In the genomic region with DNA sequence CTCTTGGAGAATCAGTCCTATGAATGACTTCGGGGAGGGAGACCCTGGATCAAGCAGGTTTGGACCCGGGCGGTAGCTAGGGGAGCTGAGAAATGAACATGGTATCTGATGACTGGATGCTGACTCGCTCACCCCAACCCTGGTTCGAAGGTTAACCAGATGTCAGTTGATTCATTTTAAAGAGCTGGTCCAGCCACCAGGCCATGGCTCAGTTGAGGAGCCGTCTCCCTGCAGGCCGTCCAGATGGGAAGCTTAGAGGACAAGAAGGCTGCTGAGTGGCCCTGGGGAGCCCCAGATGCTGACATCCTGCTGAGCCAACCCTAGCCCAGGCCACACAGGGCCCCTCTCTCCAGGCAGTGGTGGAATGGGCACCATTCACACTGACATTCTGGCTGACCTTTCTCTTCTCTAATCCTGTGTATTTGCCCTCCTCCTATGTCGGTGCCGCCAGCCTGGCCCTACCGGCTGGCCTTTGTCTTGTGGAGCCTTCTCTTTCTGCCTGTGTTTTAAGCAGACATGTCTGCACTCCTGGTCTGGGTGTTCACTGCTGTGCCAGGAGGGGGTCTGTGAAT, we compare ENCODE assay signal across 16 mouse cellular contexts. TPM values are rescaled to one million over a fixed set of nuclear protein-coding genes. Genes with fewer than 3 reads are reported as not detected.
A peak's percentile ranks its signal among the peaks of the same experiment; 100 is the strongest.
DNase-seq lines count a peak whose midpoint lies in the region; ATAC-seq and TF ChIP-seq lines count a peak whose summit lies in the region.
"Had no signal": no experiment of that assay in that cellular context is flagged by ENCODE, and none has a peak within 500 bp of the region (broad histone marks: within the 10 kb centered on the region; RNA-seq: fewer than 3 reads in every experiment).

No protein-coding gene starts in this region.

- no peak overlapping the region for H3K9ac ChIP-seq in heart, embryonic 12.5 days
- H3K9ac ChIP-seq in midbrain, postnatal 0 days (replicated peaks; ENCODE audit: low read length, poor library complexity, severe bottlenecking) = no peak overlapping the region
- H3K9ac ChIP-seq in midbrain, embryonic 14.5 days (replicated peaks; ENCODE audit: low read length) = no peak overlapping the region
- H3K9ac ChIP-seq: limb, embryonic 13.5 days; stomach, embryonic 15.5 days had no signal

- H3K9me3 ChIP-seq in heart, embryonic 12.5 days (replicated peaks) = peaks cover 5% of the 10 kb centered on the region; the same call in 1 of the 2 replicates
- no peaks in the 10 kb centered on the region for H3K9me3 ChIP-seq in midbrain, postnatal 0 days (ENCODE audit: low read length)
- H3K9me3 ChIP-seq in midbrain, embryonic 14.5 days (ENCODE audit: control insufficient read depth, low read length) = 0 out of 2 replicates have a peak, but pooled peaks cover 4% of the 10 kb centered on the region
- H3K9me3 ChIP-seq: limb, embryonic 13.5 days; stomach, embryonic 15.5 days had no signal

- peak; percentile 38; the same call in 1 of the 2 replicates for ATAC-seq in heart, embryonic 12.5 days (ENCODE audit: insufficient number of reproducible peaks, low FRiP score)
- no peak for ATAC-seq in midbrain, postnatal 0 days (ENCODE audit: low FRiP score)
- no peak for ATAC-seq in midbrain, embryonic 14.5 days (ENCODE audit: low FRiP score, low TSS enrichment)
- ATAC-seq: CD4-positive, CD25-positive, alpha-beta regulatory T cell, adult 4 months; inflammation-experienced regulatory T-cells, adult 6 months had no signal

- H3K4me1 ChIP-seq in cerebellum, adult 2 months (ENCODE audit: control insufficient read depth, insufficient read depth, low read length) = peaks cover 67% of the 10 kb centered on the region
- H3K4me1 ChIP-seq in heart, embryonic 12.5 days (replicated peaks) = peaks cover 23% of the 10 kb centered on the region
- peaks cover 3% of the 10 kb centered on the region; the same call in 1 of the 2 replicates for H3K4me1 ChIP-seq in midbrain, postnatal 0 days (ENCODE audit: insufficient read depth, low read length)
- peaks cover 17% of the 10 kb centered on the region for H3K4me1 ChIP-seq in midbrain, embryonic 14.5 days (ENCODE audit: control insufficient read depth, insufficient read depth, low read length)
- H3K4me1 ChIP-seq: stomach, embryonic 15.5 days had no signal

- no peaks in the 10 kb centered on the region for H3K36me3 ChIP-seq in heart, embryonic 12.5 days
- no peaks in the 10 kb centered on the region for H3K36me3 ChIP-seq in midbrain, postnatal 0 days (ENCODE audit: insufficient read depth, low read length)
- H3K36me3 ChIP-seq in midbrain, embryonic 14.5 days (ENCODE audit: control insufficient read depth, insufficient read depth, low read length) = no peaks in the 10 kb centered on the region
- no peaks in the 10 kb centered on the region for H3K36me3 ChIP-seq in myocyte (ENCODE audit: control insufficient read depth, insufficient read depth)
- H3K36me3 ChIP-seq: limb, embryonic 13.5 days; stomach, embryonic 15.5 days had no signal

- H3K27ac ChIP-seq in cerebellum, adult 2 months (ENCODE audit: insufficient read depth, low read length) = peak overlapping the region; percentile 69
- H3K27ac ChIP-seq in heart, embryonic 12.5 days (ENCODE audit: poor library complexity, severe bottlenecking) = no peak overlapping the region
- H3K27ac ChIP-seq in midbrain, postnatal 0 days (ENCODE audit: low read depth, low read length) = 0 out of 2 replicates have a peak overlapping the region, but pooled peaks have one; percentile 32
- H3K27ac ChIP-seq in midbrain, embryonic 14.5 days (replicated peaks; ENCODE audit: low read depth, low read length) = no peak overlapping the region
- H3K27ac ChIP-seq: limb, embryonic 13.5 days; stomach, embryonic 15.5 days had no signal

- H3K27me3 ChIP-seq in cerebellum, adult 2 months (ENCODE audit: control insufficient read depth, insufficient read depth, low read length) = no peaks in the 10 kb centered on the region
- peaks cover 3% of the 10 kb centered on the region for H3K27me3 ChIP-seq in heart, embryonic 12.5 days (replicated peaks)
- no peaks in the 10 kb centered on the region for H3K27me3 ChIP-seq in midbrain, postnatal 0 days (ENCODE audit: insufficient read depth, low read length)
- H3K27me3 ChIP-seq in midbrain, embryonic 14.5 days (ENCODE audit: control insufficient read depth, insufficient read depth, low read length) = no peaks in the 10 kb centered on the region
- no peaks in the 10 kb centered on the region for H3K27me3 ChIP-seq in myocyte (ENCODE audit: control insufficient read depth, insufficient read depth, insufficient read length)
- H3K27me3 ChIP-seq: limb, embryonic 13.5 days; stomach, embryonic 15.5 days had no signal

- H3ac ChIP-seq in myocyte (ENCODE audit: control insufficient read depth, insufficient read length) = no peak overlapping the region

- no peak for TF ChIP-seq POLR2A in cerebellum, adult 2 months (IDR thresholded peaks at IDR 0.05; ENCODE audit: borderline replicate concordance, insufficient read depth, low read length)
- no peak for TF ChIP-seq POLR2A in myocyte (IDR thresholded peaks at IDR 0.05; ENCODE audit: insufficient read length, low read depth)

- H3K4me3 ChIP-seq in cerebellum, adult 2 months (replicated peaks; ENCODE audit: insufficient read depth, low read depth, low read length) = no peak overlapping the region
- H3K4me3 ChIP-seq in heart, embryonic 12.5 days = no peak overlapping the region
- H3K4me3 ChIP-seq in midbrain, postnatal 0 days (ENCODE audit: low read depth, low read length) = no peak overlapping the region
- no peak overlapping the region for H3K4me3 ChIP-seq in midbrain, embryonic 14.5 days (replicated peaks; ENCODE audit: low read depth, low read length)
- no peak overlapping the region for H3K4me3 ChIP-seq in myocyte
- H3K4me3 ChIP-seq: limb, embryonic 13.5 days; stomach, embryonic 15.5 days had no signal

- DNase-seq in cerebellum, adult 2 months = peak in 1 of 2 experiments; percentile 44
- no peak for DNase-seq in cerebellum, postnatal 14 days
- DNase-seq in heart, adult 8-10 months (ENCODE audit: low spot score) = no peak
- DNase-seq in midbrain, postnatal 0 days (ENCODE audit: low spot score) = no peak
- DNase-seq in midbrain, embryonic 14.5 days = no peak
- no peak for DNase-seq in frontal cortex, postnatal 25 days (ENCODE audit: low spot score in 2 of 2)
- DNase-seq: kidney, postnatal 25 days; layer of hippocampus, postnatal 36 days; lung, adult 2 months; thymus, postnatal 36 days had no signal

- TF ChIP-seq CTCF in cerebellum, adult 2 months (IDR thresholded peaks at IDR 0.05; ENCODE audit: borderline replicate concordance, insufficient read depth, low read depth, low read length) = no peak
- TF ChIP-seq CTCF in midbrain, postnatal 0 days (IDR thresholded peaks at IDR 0.05) = no peak

- WGBS in cerebellum, adult 2 months = 42% methylated on average over 10 of the region's 10 CpGs
- WGBS in heart, embryonic 12.5 days = 73% methylated on average over 10 of the region's 10 CpGs
- 58% methylated on average over 10 of the region's 10 CpGs for WGBS in midbrain, postnatal 0 days
- 55% methylated on average over 10 of the region's 10 CpGs for WGBS in midbrain, embryonic 14.5 days

- H3K79me2 ChIP-seq in myocyte (ENCODE audit: control insufficient read depth, insufficient read depth) = peaks cover 20% of the 10 kb centered on the region

- H3K4me2 ChIP-seq in heart, embryonic 12.5 days = no peak overlapping the region
- H3K4me2 ChIP-seq in midbrain, postnatal 0 days (ENCODE audit: low read depth, low read length, poor library complexity, severe bottlenecking) = no peak overlapping the region
- no peak overlapping the region for H3K4me2 ChIP-seq in midbrain, embryonic 14.5 days (ENCODE audit: low read length)
- peak overlapping the region; percentile 63 for H3K4me2 ChIP-seq in myocyte (ENCODE audit: low read depth)
- H3K4me2 ChIP-seq: limb, embryonic 13.5 days; stomach, embryonic 15.5 days had no signal

TF ChIP-seq in myocyte, 11 proteins besides CTCF, POLR2A, EP300 and RAD21:
- TF ChIP-seq MYOG (IDR thresholded peaks at IDR 0.05; ENCODE audit: control insufficient read depth in 1 of 3, insufficient read depth in 1 of 3, insufficient read length in 2 of 3, low read depth in 2 of 3) (no peak), E2F4 (IDR thresholded peaks at IDR 0.05; ENCODE audit: insufficient read depth) (no peak), CEBPB (IDR thresholded peaks at IDR 0.05; ENCODE audit: insufficient read depth, poor library complexity, severe bottlenecking) (no peak), MAX (IDR thresholded peaks at IDR 0.05; ENCODE audit: low read depth) (no peak), POLR2AphosphoS2 (IDR thresholded peaks at IDR 0.05; ENCODE audit: insufficient read length, low read depth) (no peak), MYOD1 (IDR thresholded peaks at IDR 0.05; ENCODE audit: control insufficient read depth in 1 of 3, insufficient read length in 2 of 3, low read depth in 2 of 3) (no peak), REST (IDR thresholded peaks at IDR 0.05; ENCODE audit: insufficient read depth, insufficient read length) (no peak)

RNA-seq across cellular contexts. Expression of gene Aar2, which starts 59.7 kb away (rescaled TPM):
- polyA plus RNA-seq in cerebellum, adult 2 months (2012; rRNA removed) = 41.4 and 43.2 TPM in 2 replicates
- polyA plus RNA-seq in heart, embryonic 12.5 days (2016; fragmentation: Nextera tagmentation; extraction: Ambion mirVana) = 22.8 and 25.2 TPM in 2 replicates
- 10 to 100 TPM; 20.3 to 23.3 (median 22.2) TPM for total RNA-seq in heart, adult 8-10 months (2022)
- total RNA-seq in midbrain, postnatal 0 days (2014; rRNA removed) = 49.1 and 53.5 TPM in 2 replicates
- polyA plus RNA-seq in midbrain, postnatal 0 days (2015; fragmentation: Nextera tagmentation; extraction: Ambion mirVana) = 42.0 and 44.5 TPM in 2 replicates
- 53.7 and 59.2 TPM in 2 replicates for polyA plus RNA-seq in midbrain, embryonic 14.5 days (2014; fragmentation: Nextera tagmentation; extraction: Ambion mirVana)
- polyA plus RNA-seq in myocyte (2012; fragmentation: generic; extraction: Trizol) = 22.4 TPM

Comparison
In these comparisons a context has a peak if more than half of its experiments do, and no peak if none do; other contexts are left out.
1. H3K27ac ChIP-seq: peak in cerebellum, adult 2 months (single experiment) and midbrain, postnatal 0 days (single experiment); none in heart, embryonic 12.5 days (single experiment) and midbrain, embryonic 14.5 days (single experiment).